Mouse (Mus musculus) testis, postnatal 14 days (tissue): ENCODE results near the gene Thsd4.
"Not testable (repeated sequence)": the region's sequence is repeated elsewhere in the genome, so short reads cannot be mapped to it uniquely, and the experiment has no call there.

Experiments
- DNase-seq: peaks from one replicate; pipeline ENCODE4 v3.0.0; 2021; ENCODE audit warnings: low spot score

The Thsd4 gene

DNA sequence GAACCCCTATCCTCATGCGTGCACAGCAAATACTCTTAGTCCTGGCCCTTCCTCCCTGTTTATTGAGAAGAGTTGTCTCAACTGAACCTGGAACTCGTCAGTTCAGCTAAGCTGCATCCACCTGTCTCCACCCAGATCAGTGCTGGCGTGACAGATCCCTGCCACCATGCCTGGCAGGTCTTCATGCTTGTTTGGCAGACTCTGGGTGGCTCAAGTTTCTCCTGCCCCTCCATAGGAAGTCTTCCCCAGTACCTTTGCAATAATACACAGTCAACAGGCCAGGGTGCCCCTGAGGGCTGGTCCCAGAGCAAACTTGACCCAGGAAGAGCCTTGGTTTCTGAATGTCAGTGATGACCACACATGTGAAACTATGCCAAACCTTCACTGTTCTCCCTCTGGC, 576.6 kb downstream of the Thsd4 start:
- DNase-seq, result no peak

DNA sequence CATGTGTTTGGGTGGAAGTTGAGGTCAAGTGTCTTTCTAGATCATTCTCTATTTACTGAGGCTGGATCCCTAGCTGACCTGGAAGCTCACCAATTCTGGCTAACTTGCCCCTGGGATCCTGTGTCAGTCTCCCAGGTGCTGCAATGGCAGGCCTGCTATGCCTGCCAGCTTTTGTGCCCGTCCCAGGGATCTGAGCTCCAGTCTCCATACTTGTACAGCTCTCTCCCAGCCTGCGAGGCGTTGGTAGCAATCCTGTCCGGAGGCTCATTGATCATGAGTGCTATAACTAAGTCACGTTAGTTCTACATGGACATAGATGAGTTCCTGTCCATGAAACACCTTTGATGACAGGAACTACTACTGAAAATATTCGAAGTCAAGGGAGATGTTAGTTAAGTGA, 578.0 kb downstream of the Thsd4 start:
- DNase-seq, result no peak

DNA sequence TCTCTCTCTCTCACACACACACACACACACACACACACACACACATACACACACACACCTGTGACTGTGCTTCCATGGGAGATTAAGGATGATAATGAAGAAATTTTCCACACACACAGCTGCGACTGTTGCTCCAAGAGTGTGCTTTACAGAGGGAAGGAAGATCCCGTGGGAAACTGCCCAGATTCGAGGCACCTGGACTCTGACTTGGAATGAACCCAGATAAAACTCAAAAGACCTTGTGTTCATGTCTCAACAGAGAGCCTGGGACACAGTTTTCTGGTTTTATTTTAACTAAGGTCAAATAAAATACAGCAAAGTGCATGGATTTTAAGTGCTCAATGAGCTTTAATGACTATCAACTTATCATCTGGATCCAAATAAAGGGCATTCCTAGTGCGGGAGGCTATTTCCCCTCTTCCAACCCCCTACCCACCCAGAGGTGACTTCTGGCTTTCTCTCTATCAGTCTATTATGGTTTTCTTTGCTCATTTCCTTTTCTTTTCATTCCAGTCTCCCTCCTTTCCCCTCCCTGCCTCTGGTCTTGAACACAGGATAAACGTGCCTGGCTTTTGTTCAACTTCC, 579.3 kb downstream of the Thsd4 start:
- DNase-seq, result no peak

DNA sequence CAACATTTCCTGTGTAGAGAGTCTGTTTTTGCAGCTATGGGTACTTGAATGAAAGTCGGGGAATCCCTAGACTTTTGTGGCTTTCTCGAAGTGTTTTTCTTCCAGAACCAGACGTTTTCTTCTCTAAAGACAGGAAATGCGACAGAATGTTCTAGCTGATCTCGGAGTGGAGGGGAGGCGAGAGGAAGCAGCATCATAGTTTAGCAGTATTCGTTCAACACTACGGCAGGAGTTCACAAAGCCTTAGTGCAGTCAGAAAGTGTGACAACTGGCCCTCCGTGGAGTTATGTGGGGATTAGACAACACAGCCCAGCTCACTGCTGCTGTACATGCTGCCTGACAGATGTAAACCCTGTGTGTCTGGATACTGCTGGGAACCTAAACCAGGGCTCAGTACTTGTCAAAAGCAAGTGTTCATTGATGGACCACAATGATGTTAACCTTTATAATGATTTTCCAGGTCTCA, 579.9 kb downstream of the Thsd4 start:
- no peak for DNase-seq

DNA sequence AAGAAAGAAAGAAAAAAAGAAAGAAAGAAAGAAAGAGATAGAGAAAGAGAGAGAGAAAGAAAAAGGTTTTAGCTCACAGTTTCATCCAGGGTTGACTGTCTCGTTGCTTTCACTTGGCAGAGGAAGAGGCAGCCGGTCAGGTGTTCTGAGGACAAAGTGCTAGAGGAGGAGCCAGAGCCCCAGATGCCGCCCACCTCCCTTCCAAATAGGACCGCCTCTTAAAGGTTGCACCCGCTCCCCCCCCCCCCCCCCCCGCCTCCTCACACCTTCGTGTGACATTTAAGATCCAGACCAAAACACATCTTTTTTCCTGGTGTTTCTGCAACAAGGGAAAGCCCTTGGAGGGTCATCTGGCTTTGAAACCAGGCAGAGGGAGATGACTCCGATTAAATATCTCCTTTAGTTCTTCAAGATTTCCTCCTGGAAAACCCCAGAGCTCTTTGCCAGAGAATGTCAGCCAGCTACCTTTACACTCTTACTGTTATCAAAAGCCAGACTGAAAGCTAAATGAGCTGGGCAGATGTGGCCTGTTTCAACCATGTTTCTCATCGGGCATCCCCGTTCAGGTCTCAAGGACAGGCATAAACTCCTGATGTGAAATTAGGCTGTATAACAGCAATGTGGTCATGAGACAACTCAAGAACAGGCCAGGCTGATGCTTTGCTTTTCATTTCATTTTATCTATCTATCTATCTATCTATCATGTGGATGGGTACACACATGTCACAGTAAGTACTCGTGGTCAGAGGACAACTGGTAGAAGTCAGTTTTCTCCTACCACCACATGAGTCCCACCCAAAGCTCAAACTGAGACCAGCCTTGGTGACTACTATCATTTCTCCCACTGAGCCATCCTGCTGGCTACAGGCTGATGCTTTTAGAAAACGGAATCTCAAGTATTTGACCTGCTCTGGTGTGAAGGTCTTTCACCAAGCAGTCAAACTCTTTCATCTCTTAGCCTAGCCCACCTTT, 580.6 kb downstream of the Thsd4 start:
- DNase-seq, result no peak

DNA sequence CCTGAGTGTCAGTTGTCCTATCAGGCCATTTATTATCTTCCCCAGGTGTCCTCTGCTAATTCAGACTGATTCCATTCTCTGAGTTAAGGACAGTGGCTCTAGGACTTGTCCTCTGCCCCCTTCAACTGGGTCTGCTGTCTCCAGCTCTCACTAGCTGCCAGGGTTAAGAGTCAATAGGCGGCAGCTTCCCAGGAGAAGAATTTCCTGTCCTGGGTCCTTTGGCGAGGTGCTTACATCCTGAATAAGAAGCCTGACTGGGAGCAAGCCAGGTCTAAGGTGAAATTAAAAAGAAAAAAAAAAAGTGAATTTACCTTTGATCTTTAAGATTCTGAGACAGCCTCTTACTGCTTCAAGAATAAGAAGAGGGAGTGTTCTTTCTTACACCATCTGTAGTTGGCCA, 582.2 kb downstream of the Thsd4 start:
- DNase-seq, result no peak

DNA sequence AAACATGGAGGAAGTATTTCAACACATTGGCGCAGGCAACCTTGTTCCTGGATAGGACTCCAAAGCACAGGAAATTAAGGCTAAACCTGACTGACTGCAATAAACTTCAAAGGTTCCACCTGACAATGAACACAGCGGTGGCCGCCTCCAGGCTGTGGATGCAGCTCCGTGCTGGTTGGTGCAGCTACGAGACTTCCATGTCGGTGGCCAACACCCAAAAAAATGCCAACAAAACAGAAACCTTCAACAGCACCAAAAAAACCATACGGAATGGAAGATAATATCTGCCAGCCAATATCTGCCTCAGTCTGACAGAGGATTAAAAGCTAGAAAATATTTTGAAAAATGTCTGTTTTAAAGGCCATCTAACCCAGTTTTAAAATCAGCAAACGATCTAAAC, 583.3 kb downstream of the Thsd4 start:
- no peak for DNase-seq

DNA sequence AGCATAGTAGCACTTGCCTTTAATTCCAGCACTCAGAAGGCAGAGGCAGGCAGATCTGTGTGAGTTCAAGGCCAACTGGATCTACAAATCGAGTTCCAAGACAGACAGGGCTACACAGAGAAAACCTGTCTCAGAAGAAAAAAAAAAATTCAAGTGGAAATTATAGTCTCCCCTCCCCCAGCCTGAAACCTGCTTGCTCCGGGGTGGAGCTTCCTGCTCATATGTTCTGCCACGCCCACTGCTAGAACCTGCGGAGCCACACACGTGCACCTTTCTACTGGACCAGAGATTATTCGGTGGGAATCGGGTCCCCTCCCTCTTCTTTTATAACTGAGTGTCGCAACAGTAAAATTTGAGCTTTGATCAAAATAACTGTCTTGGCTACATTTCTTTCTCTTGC, 586.0 kb downstream of the Thsd4 start:
- not testable (repeated sequence) for DNase-seq

DNA sequence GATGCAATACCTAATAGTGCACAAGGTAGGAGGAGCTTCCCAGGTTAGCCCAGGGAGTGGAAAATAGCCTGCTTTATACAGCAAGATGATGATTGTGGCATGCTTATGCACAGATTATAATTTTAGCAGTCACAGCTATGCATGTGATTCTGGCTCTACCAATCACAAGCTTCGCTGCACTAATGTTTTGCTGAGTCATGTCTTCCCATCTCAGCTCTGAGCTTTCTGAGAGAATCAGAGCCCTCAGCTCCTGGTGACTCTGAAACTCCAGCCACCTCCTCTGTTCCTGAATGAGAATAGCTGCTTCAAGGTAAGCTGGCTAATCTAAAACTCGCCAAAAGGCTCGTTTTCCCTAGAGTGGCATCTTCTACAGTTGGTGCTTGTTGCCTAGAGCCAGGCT, 591.6 kb downstream of the Thsd4 start:
- no peak for DNase-seq
